Mouse (Mus musculus): ENCODE results near the gene Nat10. TPM values are rescaled to one million over a fixed set of nuclear protein-coding genes. Genes with fewer than 3 reads are reported as not detected.

Nat10 gene
- polyA plus RNA-seq, 1 experiment, result 22.8 TPM

GRCm38 (mm10) chr2:103755458-103756085 lies 5.5 kb downstream of the Nat10 start:
- WGBS, result 82% methylated on average over 9 of the region's 9 CpGs
- no peak overlapping the region for H3K27ac ChIP-seq (ENCODE audit: control insufficient read depth, insufficient read depth, low read depth, low read length, poor library complexity)
- H3K4me1 ChIP-seq (ENCODE audit: control insufficient read depth, insufficient read depth, low read length), result peaks cover 2% of the 10 kb centered on the region; the same call in 1 of the 2 replicates
- TF ChIP-seq CTCF (IDR thresholded peaks at IDR 0.05; ENCODE audit: control insufficient read depth, insufficient read depth, low read length), result no peak
- no peak for TF ChIP-seq POLR2A (IDR thresholded peaks at IDR 0.05; ENCODE audit: borderline replicate concordance, control insufficient read depth, low read depth, low read length)
- no peak overlapping the region for H3K4me3 ChIP-seq (replicated peaks; ENCODE audit: control insufficient read depth, low read depth, low read length)

DNA sequence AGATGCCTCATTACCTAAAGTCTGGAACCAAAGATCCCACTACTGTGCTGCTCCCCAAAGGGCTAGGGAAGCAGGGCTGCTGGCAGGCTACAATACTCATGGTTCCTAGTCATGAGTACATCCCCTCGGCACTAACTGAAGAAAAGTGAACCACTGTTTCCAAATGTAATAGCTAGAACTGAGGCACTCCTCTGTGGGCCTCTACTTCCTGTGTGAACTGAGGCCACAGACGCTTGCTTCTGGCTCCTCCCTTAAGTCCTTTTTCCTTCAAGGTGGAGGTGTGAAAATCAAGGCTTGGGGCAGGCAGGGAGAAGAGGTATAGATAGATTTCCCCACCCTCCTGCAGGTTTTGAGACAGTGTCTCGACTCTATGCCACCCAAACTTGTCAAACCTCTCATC lies 6.5 kb downstream of the Nat10 start:
- H3K27ac ChIP-seq (ENCODE audit: control insufficient read depth, insufficient read depth, low read depth, low read length, poor library complexity), result no peak overlapping the region
- H3K4me3 ChIP-seq (replicated peaks; ENCODE audit: control insufficient read depth, low read depth, low read length), result no peak overlapping the region
- TF ChIP-seq CTCF (IDR thresholded peaks at IDR 0.05; ENCODE audit: control insufficient read depth, insufficient read depth, low read length) (no peak), POLR2A (IDR thresholded peaks at IDR 0.05; ENCODE audit: borderline replicate concordance, control insufficient read depth, low read depth, low read length) (no peak)
- 65% methylated on average over 3 of the region's 3 CpGs for WGBS
- H3K4me1 ChIP-seq (ENCODE audit: control insufficient read depth, insufficient read depth, low read length), result no peaks in the 10 kb centered on the region

DNA sequence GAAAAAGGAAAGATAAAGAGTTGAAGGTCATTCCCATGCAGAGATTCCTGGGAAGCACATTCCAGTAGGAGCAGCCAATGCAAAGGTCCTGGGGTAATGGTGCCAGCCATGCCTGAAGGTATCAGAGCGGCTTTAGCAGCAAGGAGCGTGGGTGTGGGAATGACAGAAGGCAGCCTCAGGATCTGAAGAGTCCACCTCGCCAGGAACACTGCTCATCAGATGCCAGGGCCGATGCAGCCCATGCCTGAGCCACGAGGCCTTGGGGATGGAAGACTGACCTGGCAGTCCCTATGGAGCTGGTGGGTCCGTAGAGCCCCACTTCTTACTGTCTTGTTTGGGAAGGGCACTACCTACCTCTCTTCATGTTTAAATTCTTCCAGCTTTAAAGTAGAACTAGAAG lies 9.3 kb downstream of the Nat10 start:
- Histone ChIP-seq H3K4me3 (replicated peaks; ENCODE audit: control insufficient read depth, low read depth, low read length) (no peak overlapping the region), H3K27ac (ENCODE audit: control insufficient read depth, insufficient read depth, low read depth, low read length, poor library complexity) (no peak overlapping the region), H3K4me1 (ENCODE audit: control insufficient read depth, insufficient read depth, low read length) (no peaks in the 10 kb centered on the region)
- no peak for TF ChIP-seq POLR2A (IDR thresholded peaks at IDR 0.05; ENCODE audit: borderline replicate concordance, control insufficient read depth, low read depth, low read length)
- no peak for TF ChIP-seq CTCF (IDR thresholded peaks at IDR 0.05; ENCODE audit: control insufficient read depth, insufficient read depth, low read length)
- 84% methylated on average over 6 of the region's 6 CpGs for WGBS

DNA sequence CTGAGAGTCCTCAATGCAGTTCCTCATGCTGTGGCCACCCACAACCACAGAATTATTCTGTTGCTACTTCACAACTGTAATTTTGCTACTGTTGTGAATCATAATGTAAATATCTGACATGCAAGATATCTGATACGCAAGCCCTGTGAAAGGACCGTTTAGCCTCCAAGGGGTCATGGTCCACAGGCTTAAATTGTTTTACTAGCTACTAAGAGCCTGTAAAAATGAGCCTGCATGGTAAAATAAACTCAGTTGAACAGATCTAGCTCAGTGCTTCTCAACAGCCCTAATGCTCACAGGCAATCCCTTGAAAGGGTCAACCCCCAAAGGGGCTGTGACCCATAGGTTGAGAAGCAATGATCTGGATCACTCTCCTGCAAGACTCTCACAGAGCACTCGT lies 12.0 kb downstream of the Nat10 start:
- H3K4me1 ChIP-seq (ENCODE audit: control insufficient read depth, insufficient read depth, low read length), result no peaks in the 10 kb centered on the region
- H3K4me3 ChIP-seq (replicated peaks; ENCODE audit: control insufficient read depth, low read depth, low read length), result no peak overlapping the region
- no peak overlapping the region for H3K27ac ChIP-seq (ENCODE audit: control insufficient read depth, insufficient read depth, low read depth, low read length, poor library complexity)
- 88% methylated on average over 3 of the region's 3 CpGs for WGBS
- TF ChIP-seq CTCF (IDR thresholded peaks at IDR 0.05; ENCODE audit: control insufficient read depth, insufficient read depth, low read length), result no peak
- TF ChIP-seq POLR2A (IDR thresholded peaks at IDR 0.05; ENCODE audit: borderline replicate concordance, control insufficient read depth, low read depth, low read length), result no peak

DNA sequence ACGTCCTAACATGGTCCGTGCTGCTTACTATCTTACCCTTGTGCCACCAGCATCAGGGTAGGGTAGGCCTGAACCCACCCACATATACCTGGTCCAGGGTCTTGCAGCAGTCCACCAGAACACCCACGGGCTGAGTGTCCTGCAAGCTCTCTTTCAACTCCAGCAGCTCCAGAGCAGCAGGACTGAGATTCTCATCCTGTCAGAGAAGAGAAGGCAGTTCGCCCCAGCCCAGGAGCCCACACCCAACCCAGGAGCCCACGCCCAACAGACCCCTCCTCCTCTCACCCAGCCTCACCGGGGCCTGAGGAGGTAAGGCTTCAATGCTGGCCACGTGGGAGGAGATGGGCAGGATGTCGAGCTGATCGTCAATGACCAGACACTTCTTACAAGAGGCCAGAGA lies 13.2 kb downstream of the Nat10 start:
- Histone ChIP-seq H3K4me3 (replicated peaks; ENCODE audit: control insufficient read depth, low read depth, low read length) (no peak overlapping the region), H3K27ac (ENCODE audit: control insufficient read depth, insufficient read depth, low read depth, low read length, poor library complexity) (no peak overlapping the region), H3K4me1 (ENCODE audit: control insufficient read depth, insufficient read depth, low read length) (no peaks in the 10 kb centered on the region)
- 85% methylated on average over 9 of the region's 9 CpGs for WGBS
- no peak for TF ChIP-seq POLR2A (IDR thresholded peaks at IDR 0.05; ENCODE audit: borderline replicate concordance, control insufficient read depth, low read depth, low read length)

DNA sequence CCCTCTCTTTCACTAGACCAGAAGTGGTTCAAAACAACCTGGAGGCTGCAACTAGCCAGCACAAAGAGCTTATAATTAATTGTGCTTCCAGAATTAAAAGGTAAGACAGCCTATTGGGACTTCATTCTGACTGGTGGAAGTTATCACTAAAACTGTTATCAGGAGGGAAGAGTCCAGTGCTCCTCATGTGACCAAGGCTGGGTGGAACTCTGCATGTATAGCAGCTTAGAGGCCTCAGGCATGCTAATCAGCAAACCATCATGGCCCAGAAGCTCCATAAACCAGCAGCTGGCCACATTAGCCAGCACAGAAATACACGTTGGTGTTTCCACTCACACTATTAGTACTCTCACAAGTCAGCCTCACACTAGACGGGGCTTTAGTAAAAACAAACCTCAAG lies 14.3 kb downstream of the Nat10 start:
- Histone ChIP-seq H3K4me3 (replicated peaks; ENCODE audit: control insufficient read depth, low read depth, low read length) (no peak overlapping the region), H3K4me1 (ENCODE audit: control insufficient read depth, insufficient read depth, low read length) (no peaks in the 10 kb centered on the region), H3K27ac (ENCODE audit: control insufficient read depth, insufficient read depth, low read depth, low read length, poor library complexity) (no peak overlapping the region)
- 68% methylated on average over 2 of the region's 2 CpGs for WGBS
- TF ChIP-seq POLR2A (IDR thresholded peaks at IDR 0.05; ENCODE audit: borderline replicate concordance, control insufficient read depth, low read depth, low read length) (no peak), CTCF (IDR thresholded peaks at IDR 0.05; ENCODE audit: control insufficient read depth, insufficient read depth, low read length) (no peak)

- 64% methylated on average over 2 of the region's 2 CpGs for WGBS
- H3K4me1 ChIP-seq (ENCODE audit: control insufficient read depth, insufficient read depth, low read length), result no peaks in the 10 kb centered on the region
- H3K4me3 ChIP-seq (replicated peaks; ENCODE audit: control insufficient read depth, low read depth, low read length), result no peak overlapping the region
- TF ChIP-seq POLR2A (IDR thresholded peaks at IDR 0.05; ENCODE audit: borderline replicate concordance, control insufficient read depth, low read depth, low read length) (no peak), CTCF (IDR thresholded peaks at IDR 0.05; ENCODE audit: control insufficient read depth, insufficient read depth, low read length) (no peak)
- no peak overlapping the region for H3K27ac ChIP-seq (ENCODE audit: control insufficient read depth, insufficient read depth, low read depth, low read length, poor library complexity)
Observed at GRCm38 (mm10) chr2:103746096-103746495, 15.0 kb downstream of the Nat10 start.

GRCm38 (mm10) chr2:103745481-103745880 lies 15.6 kb downstream of the Nat10 start:
- Histone ChIP-seq H3K4me1 (ENCODE audit: control insufficient read depth, insufficient read depth, low read length) (no peaks in the 10 kb centered on the region), H3K27ac (ENCODE audit: control insufficient read depth, insufficient read depth, low read depth, low read length, poor library complexity) (no peak overlapping the region), H3K4me3 (replicated peaks; ENCODE audit: control insufficient read depth, low read depth, low read length) (no peak overlapping the region)
- TF ChIP-seq POLR2A (IDR thresholded peaks at IDR 0.05; ENCODE audit: borderline replicate concordance, control insufficient read depth, low read depth, low read length) (no peak), CTCF (IDR thresholded peaks at IDR 0.05; ENCODE audit: control insufficient read depth, insufficient read depth, low read length) (no peak)
- 82% methylated on average over 5 of the region's 5 CpGs for WGBS

DNA sequence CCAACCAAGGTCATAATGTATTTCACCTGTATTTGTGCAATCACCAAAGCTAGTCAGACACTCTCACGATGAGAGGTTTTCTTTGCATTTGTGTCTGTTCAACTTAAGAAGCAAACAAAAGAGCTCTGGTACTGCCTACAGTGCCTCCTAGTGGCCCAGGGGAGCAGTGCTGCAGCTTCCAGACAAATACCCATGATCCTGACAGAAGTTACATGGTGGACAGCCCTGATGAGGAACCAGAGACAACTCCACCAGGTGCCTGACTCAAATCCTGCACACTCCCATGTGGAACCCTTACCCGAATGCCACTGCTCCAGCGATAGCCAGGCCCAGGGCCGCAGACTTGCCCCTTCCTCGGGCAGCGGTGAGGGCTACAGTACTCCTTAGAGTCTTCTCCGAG lies 17.1 kb downstream of the Nat10 start:
- TF ChIP-seq CTCF (IDR thresholded peaks at IDR 0.05; ENCODE audit: control insufficient read depth, insufficient read depth, low read length), result peak; percentile 84
- TF ChIP-seq POLR2A (IDR thresholded peaks at IDR 0.05; ENCODE audit: borderline replicate concordance, control insufficient read depth, low read depth, low read length), result no peak
- 78% methylated on average over 7 of the region's 7 CpGs for WGBS
- no peak overlapping the region for H3K4me3 ChIP-seq (replicated peaks; ENCODE audit: control insufficient read depth, low read depth, low read length)
- H3K27ac ChIP-seq (ENCODE audit: control insufficient read depth, insufficient read depth, low read depth, low read length, poor library complexity), result no peak overlapping the region
- no peaks in the 10 kb centered on the region for H3K4me1 ChIP-seq (ENCODE audit: control insufficient read depth, insufficient read depth, low read length)

Data from bone marrow, adult 2 months (tissue).